8 mouse cellular contexts compared by ENCODE assay signal in genomic region chr16:21845800-21846671, GRCm38 (mm10). TPM values are rescaled to one million over a fixed set of nuclear protein-coding genes. Genes with fewer than 3 reads are reported as not detected.
A peak's percentile ranks its signal among the peaks of the same experiment; 100 is the strongest.
DNase-seq lines count a peak whose midpoint lies in the region; ATAC-seq and TF ChIP-seq lines count a peak whose summit lies in the region.

No protein-coding gene starts in this region.

- peak overlapping the region; percentile 47 for H3K9ac ChIP-seq in embryonic facial prominence, embryonic 15.5 days
- peak overlapping the region; percentile 71 for H3K9ac ChIP-seq in heart, embryonic 16.5 days (ENCODE audit: low read length)
- no peak overlapping the region for H3K9ac ChIP-seq in liver, embryonic 16.5 days (ENCODE audit: low read depth, low read length)

- DNase-seq in ES-CJ7 (ENCODE audit: low read depth, low spot score): peak; percentile 82
- peak; percentile 13 to 35 for DNase-seq in adrenal gland, postnatal 4 days (ENCODE audit: low spot score in 2 of 2)
- DNase-seq in kidney, postnatal 14 days: peak; percentile 78
- DNase-seq in testis, postnatal 14 days (ENCODE audit: low spot score): no peak

- no peaks in the 10 kb centered on the region for H3K9me3 ChIP-seq in embryonic facial prominence, embryonic 15.5 days (replicated peaks)
- no peaks in the 10 kb centered on the region for H3K9me3 ChIP-seq in heart, embryonic 16.5 days (replicated peaks; ENCODE audit: control insufficient read depth, low read length)
- no peaks in the 10 kb centered on the region for H3K9me3 ChIP-seq in liver, embryonic 16.5 days (replicated peaks; ENCODE audit: control insufficient read depth, low read length)

- H3K4me2 ChIP-seq in embryonic facial prominence, embryonic 15.5 days (replicated peaks): peak overlapping the region; percentile 62
- H3K4me2 ChIP-seq in heart, embryonic 16.5 days (ENCODE audit: low read depth, low read length): peak overlapping the region; percentile 74
- H3K4me2 ChIP-seq in liver, embryonic 16.5 days (ENCODE audit: low read depth, low read length): peak overlapping the region; percentile 55

- no peaks in the 10 kb centered on the region for H3K36me3 ChIP-seq in embryonic facial prominence, embryonic 15.5 days
- no peaks in the 10 kb centered on the region for H3K36me3 ChIP-seq in heart, embryonic 16.5 days (ENCODE audit: control insufficient read depth, insufficient read depth)
- H3K36me3 ChIP-seq in liver, embryonic 16.5 days (ENCODE audit: control insufficient read depth, insufficient read depth): no peaks in the 10 kb centered on the region

- no peak for TF ChIP-seq CTCF in olfactory bulb, adult 2 months (IDR thresholded peaks at IDR 0.05; ENCODE audit: insufficient read depth, low read depth, low read length)

- no peaks in the 10 kb centered on the region for H3K27me3 ChIP-seq in embryonic facial prominence, embryonic 15.5 days
- H3K27me3 ChIP-seq in heart, embryonic 16.5 days (ENCODE audit: control insufficient read depth, insufficient read depth, low read length): no peaks in the 10 kb centered on the region
- no peaks in the 10 kb centered on the region for H3K27me3 ChIP-seq in liver, embryonic 16.5 days (ENCODE audit: control insufficient read depth, insufficient read depth, low read depth, low read length)

- H3K4me3 ChIP-seq in embryonic facial prominence, embryonic 15.5 days (replicated peaks): peak overlapping the region; percentile 50
- H3K4me3 ChIP-seq in heart, embryonic 16.5 days (ENCODE audit: low read length): peak overlapping the region; percentile 66
- H3K4me3 ChIP-seq in liver, embryonic 16.5 days (ENCODE audit: low read depth, low read length): peak overlapping the region; percentile 45
- peak overlapping the region; percentile 66 for H3K4me3 ChIP-seq in olfactory bulb, adult 2 months (ENCODE audit: insufficient read depth, low read depth, low read length)

- whole genome bisulfite sequencing in embryonic facial prominence, embryonic 15.5 days: under 1% methylated on average over 16 of the region's 16 CpGs
- 1% methylated on average over 16 of the region's 16 CpGs for WGBS in heart, embryonic 16.5 days
- WGBS in liver, embryonic 16.5 days (ENCODE audit: insufficient replicate concordance): 2% methylated on average over 16 of the region's 16 CpGs
- WGBS in olfactory bulb, adult 2 months: under 1% methylated on average over 16 of the region's 16 CpGs

- no peak for TF ChIP-seq POLR2A in olfactory bulb, adult 2 months (IDR thresholded peaks at IDR 0.05; ENCODE audit: insufficient read depth, low read depth, low read length)

- ATAC-seq in embryonic facial prominence, embryonic 15.5 days (ENCODE audit: insufficient number of reproducible peaks, low FRiP score, low TSS enrichment, low read depth): peak; percentile 99
- peak; percentile 99 for ATAC-seq in heart, embryonic 16.5 days (replicated peaks; ENCODE audit: extremely low read depth, insufficient read depth, low FRiP score)
- ATAC-seq in liver, embryonic 16.5 days (ENCODE audit: low read depth): peak; percentile 95

- H3K27ac ChIP-seq in embryonic facial prominence, embryonic 15.5 days (replicated peaks): peak overlapping the region; percentile 55
- peak overlapping the region; percentile 73 for H3K27ac ChIP-seq in heart, embryonic 16.5 days (ENCODE audit: low read length)
- no peak overlapping the region for H3K27ac ChIP-seq in liver, embryonic 16.5 days (ENCODE audit: low read length)
- H3K27ac ChIP-seq in olfactory bulb, adult 2 months (ENCODE audit: insufficient read depth, low read depth, low read length): peak overlapping the region; percentile 62

- H3K4me1 ChIP-seq in embryonic facial prominence, embryonic 15.5 days: no peaks in the 10 kb centered on the region
- no peaks in the 10 kb centered on the region for H3K4me1 ChIP-seq in heart, embryonic 16.5 days (ENCODE audit: control insufficient read depth, insufficient read depth, low read length)
- no peaks in the 10 kb centered on the region for H3K4me1 ChIP-seq in liver, embryonic 16.5 days (ENCODE audit: control insufficient read depth, low read depth, low read length)
- peaks cover 4% of the 10 kb centered on the region for H3K4me1 ChIP-seq in olfactory bulb, adult 2 months (ENCODE audit: control insufficient read depth, insufficient read depth, low read length)

RNA-seq across cellular contexts. Expression of gene Map3k13, which starts 51.9 kb away (rescaled TPM):
- total RNA-seq in adrenal gland, postnatal 4 days (2021): 1 to 10 TPM; 2.1 to 2.2 TPM
- polyA plus RNA-seq in embryonic facial prominence, embryonic 15.5 days (2015; fragmentation: Nextera tagmentation; extraction: Ambion mirVana): 0.59 and 0.65 TPM in 2 replicates
- polyA plus RNA-seq in heart, embryonic 16.5 days (2015; fragmentation: Nextera tagmentation; extraction: Ambion mirVana): 0.62 and 0.76 TPM in 2 replicates
- polyA plus RNA-seq in liver, embryonic 16.5 days (2015; fragmentation: Nextera tagmentation; extraction: Ambion mirVana): 0.68 and 0.72 TPM in 2 replicates
- not detected in 2 replicates for polyA plus RNA-seq in olfactory bulb, adult 2 months (2012; ENCODE audit: insufficient read depth, insufficient read length, low replicate concordance, missing spikeins)

RNA-seq across cellular contexts. Expression of gene Ehhadh, which starts 58.4 kb away (rescaled TPM):
- 10 to 100 TPM; 25.8 to 31.0 TPM for total RNA-seq in adrenal gland, postnatal 4 days (2021)
- polyA plus RNA-seq in embryonic facial prominence, embryonic 15.5 days (2015; fragmentation: Nextera tagmentation; extraction: Ambion mirVana): 2.3 TPM in 2 replicates
- polyA plus RNA-seq in heart, embryonic 16.5 days (2015; fragmentation: Nextera tagmentation; extraction: Ambion mirVana): 3.0 and 3.6 TPM in 2 replicates
- polyA plus RNA-seq in liver, embryonic 16.5 days (2015; fragmentation: Nextera tagmentation; extraction: Ambion mirVana): 12.5 and 14.6 TPM in 2 replicates
- polyA plus RNA-seq in olfactory bulb, adult 2 months (2012; ENCODE audit: insufficient read depth, insufficient read length, low replicate concordance, missing spikeins): not detected in 2 replicates
